Mouse (Mus musculus): Measurements from ENCODE around the gene Tet2.
"Not testable (repeated sequence)": the region's sequence is repeated elsewhere in the genome, so short reads cannot be mapped to it uniquely, and the experiment has no call there.

Gene Tet2

GRCm38 (mm10) chr3:133549385-133550170 lies 4.6 kb upstream of the Tet2 start:
- in situ Hi-C loops (cut with MboI; ENCODE audit: low sequenced_read_pairs), result no loop called here

- in situ Hi-C loops (cut with MboI; ENCODE audit: low sequenced_read_pairs), result no loop called here
Measured at GRCm38 (mm10) chr3:133548613-133549012, 3.7 kb upstream of the Tet2 start.

GRCm38 (mm10) chr3:133546790-133547189 lies 1.9 kb upstream of the Tet2 start:
- in situ Hi-C loops (cut with MboI; ENCODE audit: low sequenced_read_pairs), result no loop called here

GRCm38 (mm10) chr3:133545304-133545666 lies 346 bp upstream of the Tet2 start:
- in situ Hi-C loops (cut with MboI; ENCODE audit: low sequenced_read_pairs), result no loop called here

- in situ Hi-C loops (cut with MboI; ENCODE audit: low sequenced_read_pairs), result no loop called here
Measured at GRCm38 (mm10) chr3:133544131-133544550, 798 bp downstream of the Tet2 start.

GRCm38 (mm10) chr3:133543101-133544020 lies 1.6 kb downstream of the Tet2 start:
- in situ Hi-C loops (cut with MboI; ENCODE audit: low sequenced_read_pairs), result no loop called here

GRCm38 (mm10) chr3:133542084-133542483 lies 2.9 kb downstream of the Tet2 start:
- in situ Hi-C loops (cut with MboI; ENCODE audit: low sequenced_read_pairs), result no loop called here

GRCm38 (mm10) chr3:133541000-133541399 lies 3.9 kb downstream of the Tet2 start:
- in situ Hi-C loops (cut with MboI; ENCODE audit: low sequenced_read_pairs), result no loop called here

GRCm38 (mm10) chr3:133539991-133540390 lies 4.9 kb downstream of the Tet2 start:
- in situ Hi-C loops (cut with MboI; ENCODE audit: low sequenced_read_pairs), result no loop called here

GRCm38 (mm10) chr3:133538499-133538898 lies 6.4 kb downstream of the Tet2 start:
- in situ Hi-C loops (cut with MboI; ENCODE audit: low sequenced_read_pairs), result not testable (repeated sequence)

- in situ Hi-C loops (cut with MboI; ENCODE audit: low sequenced_read_pairs), result no loop called here
Measured at GRCm38 (mm10) chr3:133535644-133536043, 9.3 kb downstream of the Tet2 start.

- in situ Hi-C loops (cut with MboI; ENCODE audit: low sequenced_read_pairs), result no loop called here
Measured at GRCm38 (mm10) chr3:133534066-133534465, 10.9 kb downstream of the Tet2 start.

GRCm38 (mm10) chr3:133533272-133533995 lies 11.5 kb downstream of the Tet2 start:
- in situ Hi-C loops (cut with MboI; ENCODE audit: low sequenced_read_pairs), result no loop called here

- in situ Hi-C loops (cut with MboI; ENCODE audit: low sequenced_read_pairs), result no loop called here
Measured at GRCm38 (mm10) chr3:133532806-133533205, 12.1 kb downstream of the Tet2 start.

GRCm38 (mm10) chr3:133532252-133532651 lies 12.7 kb downstream of the Tet2 start:
- in situ Hi-C loops (cut with MboI; ENCODE audit: low sequenced_read_pairs), result no loop called here

GRCm38 (mm10) chr3:133531101-133531500 lies 13.8 kb downstream of the Tet2 start:
- in situ Hi-C loops (cut with MboI; ENCODE audit: low sequenced_read_pairs), result no loop called here

- in situ Hi-C loops (cut with MboI; ENCODE audit: low sequenced_read_pairs), result no loop called here
Measured at GRCm38 (mm10) chr3:133530664-133531063, 14.3 kb downstream of the Tet2 start.

GRCm38 (mm10) chr3:133526119-133526723 lies 18.7 kb downstream of the Tet2 start:
- in situ Hi-C loops (cut with MboI; ENCODE audit: low sequenced_read_pairs), result no loop called here

GRCm38 (mm10) chr3:133525578-133525977 lies 19.4 kb downstream of the Tet2 start:
- in situ Hi-C loops (cut with MboI; ENCODE audit: low sequenced_read_pairs), result no loop called here

GRCm38 (mm10) chr3:133524341-133525050 lies 20.4 kb downstream of the Tet2 start:
- in situ Hi-C loops (cut with MboI; ENCODE audit: low sequenced_read_pairs), result no loop called here
